Mouse (Mus musculus): ENCODE measurements around the gene Dhx33. TPM values are rescaled to one million over a fixed set of nuclear protein-coding genes. Genes with fewer than 3 reads are reported as not detected.

Dhx33 gene
- polyA plus RNA-seq, 1 experiment from 2014 or later, result 21.3 TPM

- Histone ChIP-seq H3K27ac (replicated peaks; ENCODE audit: low read depth, low read length) (no peak overlapping the region), H3K9ac (ENCODE audit: low read depth, low read length) (no peak overlapping the region), H3K4me1 (ENCODE audit: control insufficient read depth, insufficient read depth, low read length) (no peaks in the 10 kb centered on the region; the same call in 1 of the 2 replicates), H3K4me3 (ENCODE audit: low read depth, low read length) (no peak overlapping the region), H3K27me3 (replicated peaks; ENCODE audit: control insufficient read depth, insufficient read depth, low read length) (no peaks in the 10 kb centered on the region), H3K9me3 (ENCODE audit: control insufficient read depth, low read length) (no peaks in the 10 kb centered on the region), H3K4me2 (ENCODE audit: low read depth, low read length) (no peak overlapping the region), H3K36me3 (ENCODE audit: control insufficient read depth, insufficient read depth, low read length) (peaks cover 69% of the 10 kb centered on the region)
- ATAC-seq (ENCODE audit: low read depth) (no peak), DNase-seq (ENCODE audit: low spot score) (peak; percentile 6)
- WGBS, result 60% methylated on average over 4 of the region's 4 CpGs
Observed at GRCm38 (mm10) chr11:70973947-70974346, 30.3 kb downstream of the Dhx33 start.

GRCm38 (mm10) chr11:70972586-70972985 is 31.7 kb downstream of the Dhx33 start:
- no peaks in the 10 kb centered on the region for H3K9me3 ChIP-seq (ENCODE audit: control insufficient read depth, low read length)
- peaks cover 7% of the 10 kb centered on the region for H3K4me1 ChIP-seq (ENCODE audit: control insufficient read depth, insufficient read depth, low read length)
- H3K4me2 ChIP-seq (ENCODE audit: low read depth, low read length), result no peak overlapping the region
- H3K27me3 ChIP-seq (replicated peaks; ENCODE audit: control insufficient read depth, insufficient read depth, low read length), result no peaks in the 10 kb centered on the region
- ATAC-seq (ENCODE audit: low read depth) (no peak), DNase-seq (ENCODE audit: low spot score) (no peak)
- no peak overlapping the region for H3K27ac ChIP-seq (replicated peaks; ENCODE audit: low read depth, low read length)
- WGBS, result 58% methylated on average over 1 of the region's 1 CpGs
- H3K9ac ChIP-seq (ENCODE audit: low read depth, low read length), result no peak overlapping the region
- H3K36me3 ChIP-seq (ENCODE audit: control insufficient read depth, insufficient read depth, low read length), result peaks cover 58% of the 10 kb centered on the region
- no peak overlapping the region for H3K4me3 ChIP-seq (ENCODE audit: low read depth, low read length)

DNA sequence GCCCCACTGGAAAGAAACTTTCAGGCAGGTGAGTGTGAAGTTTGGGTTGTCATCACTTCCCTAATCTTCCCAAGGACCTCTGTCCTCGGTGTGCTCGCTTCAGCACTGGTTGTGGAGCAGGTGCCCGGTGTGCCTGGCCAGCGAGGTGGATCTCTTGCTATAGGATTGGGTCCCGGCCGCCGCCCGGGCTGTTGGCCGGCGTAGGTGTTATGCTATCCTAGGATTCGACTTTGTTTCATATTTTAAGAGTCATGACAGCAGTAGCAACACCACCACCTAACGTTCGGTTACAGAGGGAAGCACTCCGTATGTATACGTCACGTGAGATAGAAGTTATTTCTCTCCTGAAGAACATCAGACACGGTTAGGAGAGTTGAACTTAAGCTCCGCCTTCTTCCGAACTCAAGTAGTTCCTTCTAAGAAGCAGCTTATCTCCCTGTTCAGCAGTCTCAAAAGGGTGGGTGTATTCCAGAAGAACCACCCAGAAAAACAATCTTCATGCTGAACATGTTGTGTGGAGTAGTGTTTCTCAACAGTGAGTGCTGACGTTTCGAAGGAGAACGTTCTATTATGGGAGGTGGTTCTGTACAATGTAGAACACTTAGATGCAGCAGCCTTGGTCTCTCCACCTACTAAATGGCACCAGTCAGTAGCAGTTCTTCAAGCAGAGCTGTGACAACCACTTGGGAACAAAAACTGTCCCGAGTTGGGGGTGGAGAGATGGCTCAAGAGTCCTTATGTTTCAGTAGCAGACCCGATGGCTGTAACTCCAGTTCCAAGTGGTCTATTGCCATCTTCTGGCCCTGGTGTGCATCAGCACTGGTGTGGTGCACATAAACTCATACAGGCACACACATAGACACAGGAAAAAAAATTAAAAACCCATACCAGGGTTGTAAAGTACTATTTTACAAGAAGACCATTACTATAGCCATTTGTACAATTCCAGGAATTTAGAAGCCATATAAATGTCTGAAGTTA is 33.4 kb downstream of the Dhx33 start:
- 15% methylated on average over 23 of the region's 24 CpGs for WGBS
- peak overlapping the region; percentile 65 for H3K9ac ChIP-seq (ENCODE audit: low read depth, low read length)
- peak; percentile 2; the same call in 1 of the 2 replicates for ATAC-seq (ENCODE audit: low read depth)
- H3K4me1 ChIP-seq (ENCODE audit: control insufficient read depth, insufficient read depth, low read length), result peaks cover 7% of the 10 kb centered on the region
- no peaks in the 10 kb centered on the region for H3K9me3 ChIP-seq (ENCODE audit: control insufficient read depth, low read length)
- H3K4me3 ChIP-seq (ENCODE audit: low read depth, low read length), result peak overlapping the region; percentile 67
- H3K4me2 ChIP-seq (ENCODE audit: low read depth, low read length), result peak overlapping the region; percentile 72
- H3K27me3 ChIP-seq (replicated peaks; ENCODE audit: control insufficient read depth, insufficient read depth, low read length), result no peaks in the 10 kb centered on the region
- H3K27ac ChIP-seq (replicated peaks; ENCODE audit: low read depth, low read length), result peak overlapping the region; percentile 83; the same call in 1 of the 2 replicates
- peak; percentile 41 for DNase-seq (ENCODE audit: low spot score)
- H3K36me3 ChIP-seq (ENCODE audit: control insufficient read depth, insufficient read depth, low read length), result peaks cover 53% of the 10 kb centered on the region

GRCm38 (mm10) chr11:70969821-70970559 is 34.2 kb downstream of the Dhx33 start, which contains the start of the genes Nup88 and Rpain:
Nup88 (minus strand) TSS chr11:70969973.
Rpain (plus strand) TSS chr11:70970213.
- ATAC-seq (ENCODE audit: low read depth) (peak; percentile 98), DNase-seq (ENCODE audit: low spot score) (peak; percentile 99)
- peak within 1 kb of the TSS; percentile 88 for H3K9ac ChIP-seq (ENCODE audit: low read depth, low read length)
- no peaks in the 10 kb centered on the region for H3K9me3 ChIP-seq (ENCODE audit: control insufficient read depth, low read length)
- H3K27me3 ChIP-seq (replicated peaks; ENCODE audit: control insufficient read depth, insufficient read depth, low read length), result no peaks in the 10 kb centered on the region
- H3K27ac ChIP-seq (replicated peaks; ENCODE audit: low read depth, low read length), result peak within 1 kb of the TSS; percentile 83
- peak within 1 kb of the TSS; percentile 67 for H3K4me3 ChIP-seq (ENCODE audit: low read depth, low read length)
- WGBS, result under 1% methylated on average over 39 of the region's 43 CpGs
- H3K36me3 ChIP-seq (ENCODE audit: control insufficient read depth, insufficient read depth, low read length), result peaks cover 53% of the 10 kb centered on the region
- peak within 1 kb of the TSS; percentile 90 for H3K4me2 ChIP-seq (ENCODE audit: low read depth, low read length)
- peaks cover 7% of the 10 kb centered on the region for H3K4me1 ChIP-seq (ENCODE audit: control insufficient read depth, insufficient read depth, low read length)

- H3K27ac ChIP-seq (replicated peaks; ENCODE audit: low read depth, low read length), result peak overlapping the region; percentile 81
- no peaks in the 10 kb centered on the region for H3K9me3 ChIP-seq (ENCODE audit: control insufficient read depth, low read length)
- WGBS, result under 1% methylated on average over 25 of the region's 25 CpGs
- H3K27me3 ChIP-seq (replicated peaks; ENCODE audit: control insufficient read depth, insufficient read depth, low read length), result no peaks in the 10 kb centered on the region
- H3K4me3 ChIP-seq (ENCODE audit: low read depth, low read length), result peak overlapping the region; percentile 67
- peaks cover 7% of the 10 kb centered on the region for H3K4me1 ChIP-seq (ENCODE audit: control insufficient read depth, insufficient read depth, low read length)
- H3K4me2 ChIP-seq (ENCODE audit: low read depth, low read length), result peak overlapping the region; percentile 90
- ATAC-seq (ENCODE audit: low read depth) (no peak), DNase-seq (ENCODE audit: low spot score) (peak; percentile 19)
- H3K36me3 ChIP-seq (ENCODE audit: control insufficient read depth, insufficient read depth, low read length), result peaks cover 53% of the 10 kb centered on the region
- peak overlapping the region; percentile 88 for H3K9ac ChIP-seq (ENCODE audit: low read depth, low read length)
Observed at GRCm38 (mm10) chr11:70969271-70969794, 34.9 kb downstream of the Dhx33 start.

DNA sequence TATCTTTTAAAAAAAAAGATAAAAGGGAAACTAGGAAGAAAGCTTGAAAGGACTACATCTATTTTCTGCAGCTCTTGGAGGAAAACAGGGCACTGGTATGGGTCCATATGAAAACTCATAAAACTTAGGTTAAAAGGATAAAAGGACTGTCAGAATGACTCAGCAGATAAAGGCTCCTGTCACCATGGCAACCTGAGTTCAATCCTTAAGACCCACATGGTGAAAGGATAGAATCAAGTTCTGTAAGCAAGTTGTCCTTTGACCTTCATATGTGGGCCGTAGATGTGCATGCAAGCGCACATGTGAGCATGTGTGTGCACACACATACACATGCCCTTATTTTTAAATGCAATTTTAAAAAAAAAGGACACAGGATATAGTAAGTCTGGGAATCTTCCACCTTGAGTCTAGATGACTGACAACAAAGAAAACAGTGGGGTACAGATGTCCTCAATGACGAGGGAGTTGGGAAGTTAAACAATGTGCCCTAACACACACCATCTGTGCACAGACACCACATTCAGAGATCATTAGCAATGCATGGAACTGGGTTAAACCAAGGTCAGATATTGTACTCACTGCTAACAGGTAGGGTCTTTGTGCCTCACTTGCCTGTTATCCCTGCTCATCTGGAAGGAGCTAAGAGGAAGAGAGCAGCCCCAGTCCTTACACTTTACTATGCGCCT is 39.9 kb downstream of the Dhx33 start:
- Histone ChIP-seq H3K36me3 (ENCODE audit: control insufficient read depth, insufficient read depth, low read length) (peaks cover 76% of the 10 kb centered on the region), H3K27me3 (replicated peaks; ENCODE audit: control insufficient read depth, insufficient read depth, low read length) (no peaks in the 10 kb centered on the region), H3K4me1 (ENCODE audit: control insufficient read depth, insufficient read depth, low read length) (peaks cover 7% of the 10 kb centered on the region), H3K4me2 (ENCODE audit: low read depth, low read length) (no peak overlapping the region), H3K27ac (replicated peaks; ENCODE audit: low read depth, low read length) (no peak overlapping the region), H3K9ac (ENCODE audit: low read depth, low read length) (no peak overlapping the region), H3K9me3 (ENCODE audit: control insufficient read depth, low read length) (no peaks in the 10 kb centered on the region), H3K4me3 (ENCODE audit: low read depth, low read length) (no peak overlapping the region)
- DNase-seq (ENCODE audit: low spot score), result no peak
- WGBS, result 79% methylated on average over 4 of the region's 4 CpGs
- ATAC-seq (ENCODE audit: low read depth), result no peak

- DNase-seq (ENCODE audit: low spot score), result no peak
- Histone ChIP-seq H3K4me3 (ENCODE audit: low read depth, low read length) (no peak overlapping the region), H3K4me2 (ENCODE audit: low read depth, low read length) (no peak overlapping the region), H3K4me1 (ENCODE audit: control insufficient read depth, insufficient read depth, low read length) (no peaks in the 10 kb centered on the region), H3K27me3 (replicated peaks; ENCODE audit: control insufficient read depth, insufficient read depth, low read length) (no peaks in the 10 kb centered on the region), H3K36me3 (ENCODE audit: control insufficient read depth, insufficient read depth, low read length) (peaks cover 95% of the 10 kb centered on the region), H3K27ac (replicated peaks; ENCODE audit: low read depth, low read length) (no peak overlapping the region), H3K9me3 (ENCODE audit: control insufficient read depth, low read length) (no peaks in the 10 kb centered on the region), H3K9ac (ENCODE audit: low read depth, low read length) (no peak overlapping the region)
- no peak for ATAC-seq (ENCODE audit: low read depth)
- WGBS, result 91% methylated on average over 5 of the region's 5 CpGs
Observed at GRCm38 (mm10) chr11:70960786-70961554, 43.3 kb downstream of the Dhx33 start.

Measured in embryonic facial prominence, embryonic 14.5 days (tissue).